Mouse (Mus musculus): Measurements from ENCODE around the gene Gpbp1. TPM values are rescaled to one million over a fixed set of nuclear protein-coding genes. Genes with fewer than 3 reads are reported as not detected.

The Gpbp1 gene
- total and polyA plus RNA-seq, 3 experiments, result 58.2 to 648 (median 76.3) TPM

DNA sequence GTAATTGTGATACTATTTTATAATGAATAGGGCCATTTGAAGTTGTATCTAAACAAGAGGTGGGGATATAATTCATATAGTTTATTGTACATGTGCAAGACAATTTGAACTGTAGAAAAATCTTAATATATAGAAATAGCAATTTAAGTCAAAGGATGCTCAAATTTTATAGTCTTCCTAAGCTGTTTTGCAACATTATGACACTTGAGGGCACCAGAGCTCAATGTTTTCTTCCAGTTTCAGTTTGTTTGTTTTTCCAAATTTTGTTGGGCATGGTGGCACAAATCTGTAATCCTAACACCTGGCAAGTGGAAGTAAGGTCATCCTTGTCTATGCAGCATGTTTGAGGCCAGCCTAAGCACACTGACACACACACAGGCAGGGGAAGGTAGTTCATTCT, 68.6 kb downstream of the Gpbp1 start:
- TF ChIP-seq ZC3H11A (IDR thresholded peaks at IDR 0.05; ENCODE audit: low read depth, low read length) (peak; percentile 23; the same call in 1 of the 2 replicates), MYC (IDR thresholded peaks at IDR 0.05; ENCODE audit: low read depth, low read length) (no peak), CTCF (IDR thresholded peaks at IDR 0.05 in 2 of 3, conservative IDR thresholded peaks at IDR 0.05 in 1 of 3; ENCODE audit: control insufficient read depth in 1 of 3, insufficient read depth in 1 of 3, low read depth in 2 of 3, low read length in 3 of 3, poor library complexity in 1 of 3, severe bottlenecking in 1 of 3) (peak in 1 of 3 experiments; percentile 45; a peak in 2 of 6 replicates), SMC3 (IDR thresholded peaks at IDR 0.05; ENCODE audit: low read depth, low read length) (peak; percentile 24; the same call in 1 of the 2 replicates), TBP (IDR thresholded peaks at IDR 0.05; ENCODE audit: low read depth, low read length) (no peak), RAD21 (IDR thresholded peaks at IDR 0.05; ENCODE audit: low read depth, low read length) (peak; percentile 41)
- Histone ChIP-seq H3K9me3 (replicated peaks; ENCODE audit: insufficient read depth, low read length) (no peaks in the 10 kb centered on the region), H3K9ac (ENCODE audit: control insufficient read depth, low read depth, low read length, poor library complexity, severe bottlenecking) (no peak overlapping the region), H3K27me3 (ENCODE audit: control insufficient read depth in 1 of 2, insufficient read depth in 2 of 2, low read length in 2 of 2) (no peaks in the 10 kb centered on the region), H3K36me3 (ENCODE audit: control insufficient read depth in 1 of 2, insufficient read depth in 2 of 2, low read length in 2 of 2) (peaks cover 0 to 4% of the 10 kb centered on the region in 2 experiments; a peak in 2 of 4 replicates), H3K4me3 (ENCODE audit: control insufficient read depth in 1 of 2, insufficient read depth in 1 of 2, low read depth in 2 of 2, low read length in 2 of 2) (no peak overlapping the region), H3K27ac (ENCODE audit: control insufficient read depth, low read depth, low read length) (no peak overlapping the region), H3K79me2 (ENCODE audit: control insufficient read depth, insufficient read depth, low read length, poor library complexity) (no peaks in the 10 kb centered on the region), H3K4me1 (ENCODE audit: control insufficient read depth in 1 of 2, insufficient read depth in 2 of 2, low read length in 2 of 2) (no peaks in the 10 kb centered on the region)
- peak; percentile 24 for DNase-seq (ENCODE audit: low read depth, low spot score)

DNA sequence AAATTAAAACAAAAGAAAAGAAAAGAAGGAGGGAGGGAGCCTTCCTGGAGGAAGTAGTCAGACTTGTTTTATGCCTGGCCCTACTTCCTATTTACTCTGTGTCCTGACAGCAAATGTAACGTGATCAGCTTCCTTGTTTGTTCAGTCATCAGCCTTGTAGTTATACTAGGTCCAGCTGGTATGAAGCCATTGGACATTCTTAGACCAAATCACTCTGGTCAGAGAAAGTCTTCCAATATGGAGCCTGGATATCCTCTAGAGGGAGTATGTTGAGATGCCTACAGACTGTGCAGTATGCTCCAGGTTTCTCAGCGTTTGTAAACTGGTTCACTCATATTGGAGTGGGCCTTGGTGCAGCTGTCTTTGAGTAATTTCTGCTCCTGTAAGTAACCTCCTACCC, 71.8 kb downstream of the Gpbp1 start:
- Histone ChIP-seq H3K27ac (ENCODE audit: control insufficient read depth, low read depth, low read length) (no peak overlapping the region), H3K27me3 (ENCODE audit: control insufficient read depth in 1 of 2, insufficient read depth in 2 of 2, low read length in 2 of 2) (no peaks in the 10 kb centered on the region), H3K36me3 (ENCODE audit: control insufficient read depth in 1 of 2, insufficient read depth in 2 of 2, low read length in 2 of 2) (no peaks in the 10 kb centered on the region), H3K9me3 (replicated peaks; ENCODE audit: insufficient read depth, low read length) (no peaks in the 10 kb centered on the region), H3K4me3 (ENCODE audit: control insufficient read depth in 1 of 2, insufficient read depth in 1 of 2, low read depth in 2 of 2, low read length in 2 of 2) (no peak overlapping the region), H3K9ac (ENCODE audit: control insufficient read depth, low read depth, low read length, poor library complexity, severe bottlenecking) (no peak overlapping the region), H3K79me2 (ENCODE audit: control insufficient read depth, insufficient read depth, low read length, poor library complexity) (no peaks in the 10 kb centered on the region), H3K4me1 (ENCODE audit: control insufficient read depth in 1 of 2, insufficient read depth in 2 of 2, low read length in 2 of 2) (no peaks in the 10 kb centered on the region)
- peak; percentile 15 for DNase-seq (ENCODE audit: low read depth, low spot score)
- TF ChIP-seq ZMIZ1 (IDR thresholded peaks at IDR 0.05; ENCODE audit: low read depth, low read length), result 0 out of 2 replicates have a peak, but pooled peaks have one; percentile 28
- TF ChIP-seq MXI1 (IDR thresholded peaks at IDR 0.05; ENCODE audit: low read depth, low read length), result no peak
- TF ChIP-seq E2F4 (IDR thresholded peaks at IDR 0.05; ENCODE audit: borderline replicate concordance, low read depth, low read length), result no peak

GRCm38 (mm10) chr13:111413156-111413555, 76.8 kb downstream of the Gpbp1 start:
- H3K4me1 ChIP-seq (ENCODE audit: control insufficient read depth in 1 of 2, insufficient read depth in 2 of 2, low read length in 2 of 2), result 0 out of 4 replicates have a peak, but pooled peaks cover 0 to 3% of the 10 kb centered on the region in 2 experiments
- H3K27ac ChIP-seq (ENCODE audit: control insufficient read depth, low read depth, low read length), result no peak overlapping the region
- H3K36me3 ChIP-seq (ENCODE audit: control insufficient read depth in 1 of 2, insufficient read depth in 2 of 2, low read length in 2 of 2), result no peaks in the 10 kb centered on the region
- peak; percentile 74 for DNase-seq (ENCODE audit: low read depth, low spot score)
- no peak overlapping the region for H3K4me3 ChIP-seq (ENCODE audit: control insufficient read depth in 1 of 2, insufficient read depth in 1 of 2, low read depth in 2 of 2, low read length in 2 of 2)
- H3K27me3 ChIP-seq (ENCODE audit: control insufficient read depth in 1 of 2, insufficient read depth in 2 of 2, low read length in 2 of 2), result no peaks in the 10 kb centered on the region
- H3K9me3 ChIP-seq (replicated peaks; ENCODE audit: insufficient read depth, low read length), result no peaks in the 10 kb centered on the region
- H3K79me2 ChIP-seq (ENCODE audit: control insufficient read depth, insufficient read depth, low read length, poor library complexity), result no peaks in the 10 kb centered on the region
- H3K9ac ChIP-seq (ENCODE audit: control insufficient read depth, low read depth, low read length, poor library complexity, severe bottlenecking), result no peak overlapping the region
- TF ChIP-seq SMC3 (IDR thresholded peaks at IDR 0.05; ENCODE audit: low read depth, low read length) (peak; percentile 76), TBP (IDR thresholded peaks at IDR 0.05; ENCODE audit: low read depth, low read length) (no peak), RAD21 (IDR thresholded peaks at IDR 0.05; ENCODE audit: low read depth, low read length) (peak; percentile 64), CTCF (IDR thresholded peaks at IDR 0.05 in 2 of 3, conservative IDR thresholded peaks at IDR 0.05 in 1 of 3; ENCODE audit: control insufficient read depth in 1 of 3, insufficient read depth in 1 of 3, low read depth in 2 of 3, low read length in 3 of 3, poor library complexity in 1 of 3, severe bottlenecking in 1 of 3) (peak; percentile 51 to 75 (median 58)), ZC3H11A (IDR thresholded peaks at IDR 0.05; ENCODE audit: low read depth, low read length) (peak; percentile 59)
